Mouse (Mus musculus) CH12.LX (cell line): ENCODE measurements around the gene Kcnk16. TPM values are rescaled to one million over a fixed set of nuclear protein-coding genes. Genes with fewer than 3 reads are reported as not detected.

ENCODE experiments used
- DNase-seq: peaks from one replicate; pipeline ENCODE4 v3.0.0-alpha.2; 2013; ENCODE audit errors: extremely low read depth
- H3K27ac ChIP-seq: 2 replicates; pipeline ENCODE4 v1.5.1; 2012; ENCODE audit warnings: low read depth, mild to moderate bottlenecking, control low read depth, moderate library complexity; ENCODE audit not compliant: insufficient read depth
- H3K27me3 ChIP-seq: replicated peaks from 2 replicates; pipeline ENCODE3; 2012; ENCODE audit warnings: inconsistent platforms
- H3K36me3 ChIP-seq, 2 experiments: replicated peaks in 1 of 2; 2 replicates each; pipeline versions ENCODE3 to v1.6.1; 2012; ENCODE audit warnings: inconsistent platforms in 1 of 2, low read length in 1 of 2, mild to moderate bottlenecking in 1 of 2, mixed read lengths in 1 of 2, moderate library complexity in 1 of 2; ENCODE audit not compliant: control insufficient read depth in 1 of 2, insufficient read depth in 1 of 2
- H3K4me1 ChIP-seq, 2 experiments: 2 replicates each; pipeline ENCODE4 v1.6.1; 2012; ENCODE audit warnings: inconsistent platforms in 1 of 2, moderate library complexity in 1 of 2; ENCODE audit not compliant: insufficient read depth in 2 of 2, control insufficient read depth in 1 of 2
- H3K4me2 ChIP-seq: 2 replicates; pipeline ENCODE4 v1.6.1; 2012; ENCODE audit warnings: low read depth, mild to moderate bottlenecking, control low read depth; ENCODE audit not compliant: poor library complexity, insufficient read depth, severe bottlenecking
- H3K4me3 ChIP-seq, 3 experiments: fragments of 150-350 bp in 1 of 3; sonication (generic) in 1 of 3; replicated peaks in 1 of 3; 2 replicates each; pipeline versions ENCODE3 to v1.5.1; 2011 to 2012; ENCODE audit warnings: low read depth in 2 of 3, low read length in 2 of 3, mild to moderate bottlenecking in 2 of 3, moderate library complexity in 2 of 3, control low read depth in 1 of 3, improper control_type of control experiment in 1 of 3, inconsistent platforms in 1 of 3, mixed read lengths in 1 of 3; ENCODE audit not compliant: poor library complexity in 1 of 3
- H3K79me2 ChIP-seq: replicated peaks from 2 replicates; pipeline ENCODE4 v1.6.1; 2012; ENCODE audit warnings: mild to moderate bottlenecking, moderate library complexity; ENCODE audit not compliant: control insufficient read depth, poor library complexity, insufficient read depth, severe bottlenecking; ENCODE audit errors: extremely low read depth
- H3K9ac ChIP-seq: 2 replicates; pipeline ENCODE4 v1.6.1; 2012; ENCODE audit warnings: low read depth, mild to moderate bottlenecking, control low read depth, moderate library complexity; ENCODE audit not compliant: insufficient read depth
- H3K9me3 ChIP-seq: replicated peaks from 2 replicates; pipeline ENCODE3; 2012; ENCODE audit warnings: low read length, inconsistent platforms, mixed read lengths
- BHLHE40 ChIP-seq: IDR thresholded peaks from 2 replicates; pipeline ENCODE4 v1.6.1; 2011; ENCODE audit warnings: mild to moderate bottlenecking, low read depth, low read length, improper control_type of control experiment
- CHD1 ChIP-seq: IDR thresholded peaks from 2 replicates; pipeline ENCODE4 v1.6.1; 2012; ENCODE audit warnings: low read depth, low read length, improper control_type of control experiment, inconsistent platforms
- CHD2 ChIP-seq: IDR thresholded peaks from 2 replicates; pipeline ENCODE4 v1.6.1; 2011; ENCODE audit warnings: low read length, improper control_type of control experiment
- CTCF ChIP-seq, 2 experiments: IDR thresholded peaks in 1 of 2; conservative IDR thresholded peaks in 1 of 2; 2 replicates each; pipeline ENCODE4 v1.5.1; 2011 to 2012; ENCODE audit warnings: low read depth in 2 of 2, low read length in 2 of 2, improper control_type of control experiment in 1 of 2, inconsistent platforms in 1 of 2, mild to moderate bottlenecking in 1 of 2, moderate library complexity in 1 of 2
- ELF1 ChIP-seq: IDR thresholded peaks from 2 replicates; pipeline ENCODE4 v1.6.1; 2014; ENCODE audit warnings: low read depth, mild to moderate bottlenecking, inconsistent platforms, low read length, improper control_type of control experiment
- EP300 ChIP-seq: IDR thresholded peaks from 2 replicates; pipeline ENCODE4 v1.6.1; 2011; ENCODE audit warnings: low read length, improper control_type of control experiment
- GABPA ChIP-seq: IDR thresholded peaks from 2 replicates; pipeline ENCODE4 v1.6.1; 2012; ENCODE audit warnings: low read depth, low read length, improper control_type of control experiment, inconsistent platforms; ENCODE audit not compliant: insufficient replicate concordance
- HCFC1 ChIP-seq: IDR thresholded peaks from 2 replicates; pipeline ENCODE4 v1.6.1; 2012; ENCODE audit warnings: low read depth, mild to moderate bottlenecking, inconsistent platforms, low read length, improper control_type of control experiment
- JUN ChIP-seq: IDR thresholded peaks from 2 replicates; pipeline ENCODE4 v1.6.1; 2011; ENCODE audit warnings: low read depth, mild to moderate bottlenecking, low read length, improper control_type of control experiment, moderate library complexity; ENCODE audit not compliant: insufficient read depth
- MAX ChIP-seq: IDR thresholded peaks from 2 replicates; pipeline ENCODE4 v1.6.1; 2011; ENCODE audit warnings: low read length, improper control_type of control experiment
- MAZ ChIP-seq: IDR thresholded peaks from 2 replicates; pipeline ENCODE4 v1.6.1; 2012; ENCODE audit warnings: low read depth, mild to moderate bottlenecking, inconsistent platforms, low read length, improper control_type of control experiment, moderate library complexity
- NELFE ChIP-seq: IDR thresholded peaks from 2 replicates; pipeline ENCODE4 v1.6.1; 2011; ENCODE audit warnings: low read depth, low read length, improper control_type of control experiment
- NRF1 ChIP-seq: IDR thresholded peaks from 2 replicates; pipeline ENCODE4 v1.6.1; 2014; ENCODE audit warnings: low read depth, mild to moderate bottlenecking, inconsistent platforms, low read length, improper control_type of control experiment, moderate library complexity
- PAX5 ChIP-seq: IDR thresholded peaks from 2 replicates; pipeline ENCODE4 v1.6.1; 2012; ENCODE audit warnings: low read length, inconsistent platforms, mixed read lengths
- POLR2A ChIP-seq: IDR thresholded peaks from 2 replicates; pipeline ENCODE4 v1.6.1; 2011; ENCODE audit warnings: low read depth, mild to moderate bottlenecking, improper control_type of control experiment, low read length
- RAD21 ChIP-seq: IDR thresholded peaks from 2 replicates; pipeline ENCODE4 v1.6.1; 2011; ENCODE audit warnings: low read depth, mild to moderate bottlenecking, low read length, improper control_type of control experiment, moderate library complexity
- RCOR1 ChIP-seq: conservative IDR thresholded peaks from 2 replicates; pipeline ENCODE4 v1.6.1; 2012; ENCODE audit warnings: low read depth, mild to moderate bottlenecking, inconsistent platforms, low read length, improper control_type of control experiment
- TCF12 ChIP-seq: IDR thresholded peaks from 2 replicates; pipeline ENCODE4 v1.6.1; 2014; ENCODE audit warnings: low read depth, mild to moderate bottlenecking, inconsistent platforms, low read length, improper control_type of control experiment
- UBTF ChIP-seq: IDR thresholded peaks from 2 replicates; pipeline ENCODE4 v1.6.1; 2012; ENCODE audit warnings: low read depth, mild to moderate bottlenecking, inconsistent platforms, low read length, improper control_type of control experiment, moderate library complexity
- USF2 ChIP-seq: conservative IDR thresholded peaks from 2 replicates; pipeline ENCODE4 v1.6.1; 2011; ENCODE audit warnings: low read depth, low read length, improper control_type of control experiment
- ZNF384 ChIP-seq: IDR thresholded peaks from 2 replicates; pipeline ENCODE4 v1.6.1; 2012; ENCODE audit warnings: low read depth, low read length, improper control_type of control experiment, inconsistent platforms
- dilution Hi-C: fragments of 300-500 bp; cut with MboI; formaldehyde crosslinking; loops from 2 replicates; pipeline ENCODE4 v1.14.3; 2020; ENCODE audit warnings: low sequenced_read_pairs; ENCODE audit not compliant: extremely low pct_unique_long_range_greater_than_20kb, extremely low pct_ligation_motif_present
- in situ Hi-C: fragments of 300-500 bp; cut with MboI; formaldehyde crosslinking; loops from 3 replicates; pipeline ENCODE4 v1.14.3; 2019; ENCODE audit warnings: low sequenced_read_pairs, low pct_ligation_motif_present, low pct_unique_long_range_greater_than_20kb, mixed read lengths
- polyA plus RNA-seq: library from polyadenylated mRNA; unstranded; fragments of >175 nt; gene quantifications from 2 replicates; pipeline ENCODE4 v1.2.1, GENCODE M21; 2012; ENCODE audit warnings: low read depth; ENCODE audit not compliant: insufficient read length
- total RNA-seq, 2 experiments: library from RNA; depleted of rRNA; stranded (reverse); fragments of 300-350 nt in 1 of 2; fragments of >200 nt in 1 of 2; gene quantifications; 2 replicates each; pipeline ENCODE4 v1.2.3; 2012 to 2014

Gene Kcnk16
- total and polyA plus RNA-seq, 3 experiments = not detected

DNA sequence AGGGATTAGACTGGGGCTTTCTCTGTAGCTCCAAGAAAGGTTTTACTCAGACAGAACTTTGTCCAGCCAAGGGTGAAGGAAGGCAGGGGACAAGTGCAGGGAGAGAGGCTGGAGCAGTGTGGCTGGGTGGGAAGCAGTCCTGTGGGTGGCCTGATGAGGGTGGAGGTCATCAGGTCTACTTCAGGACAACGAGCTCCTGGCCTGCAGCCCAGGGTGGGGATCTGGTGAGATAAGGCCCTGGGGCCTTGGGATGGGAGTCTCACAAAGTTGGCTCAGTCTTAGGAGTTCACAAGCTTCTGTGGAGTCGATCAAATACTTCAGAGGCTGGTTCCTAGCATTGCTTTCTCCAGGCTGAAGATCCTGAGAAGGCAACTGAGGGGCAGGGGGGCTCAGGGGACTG is 23.7 kb downstream of the Kcnk16 start:
- Histone ChIP-seq H3K9ac (no peak overlapping the region), H3K27me3 (peaks cover 31% of the 10 kb centered on the region), H3K9me3 (peaks cover 7% of the 10 kb centered on the region), H3K27ac (no peak overlapping the region), H3K4me2 (no peak overlapping the region), H3K79me2 (no peaks in the 10 kb centered on the region), H3K36me3 (no peaks in the 10 kb centered on the region), H3K4me1 (no peaks in the 10 kb centered on the region), H3K4me3 (no peak overlapping the region)
- TF ChIP-seq RCOR1 (no peak), TCF12 (no peak), BHLHE40 (no peak), GABPA (no peak), POLR2A (no peak), RAD21 (no peak), ZNF384 (no peak), EP300 (no peak), MAX (no peak), CTCF (conservative IDR thresholded peaks at IDR 0.05 in 1 of 2, IDR thresholded peaks at IDR 0.05 in 1 of 2; ENCODE audit: low read depth in 2 of 2, low read length in 2 of 2) (no peak), CHD2 (no peak), CHD1 (no peak), JUN (no peak)
- dilution Hi-C loops (no loop called here), in situ Hi-C loops (loop anchor here (5.0 to 25.0 kb wide), 3 partner anchors 33 to 533 kb away; no protein-coding TSS in a partner anchor)
- no peak for DNase-seq

DNA sequence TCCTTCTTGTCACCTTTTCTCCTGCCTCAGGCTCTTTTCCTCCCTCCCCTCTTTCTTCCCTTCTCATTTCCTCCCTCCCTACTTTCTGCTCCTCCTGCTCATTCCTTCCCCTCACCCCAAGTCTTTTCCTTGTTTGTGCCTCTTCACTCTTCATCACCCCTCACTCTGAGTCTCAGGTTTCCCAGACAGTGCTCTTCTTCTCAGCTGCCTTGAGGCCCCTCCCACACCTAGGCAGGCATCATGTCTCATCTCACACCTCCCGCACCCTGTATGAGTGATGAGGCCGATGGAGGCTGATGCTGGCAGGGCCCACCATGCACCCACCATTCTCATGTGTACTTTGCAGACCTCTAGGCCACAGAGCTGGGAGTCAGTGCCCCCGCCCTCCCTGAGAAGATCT is 25.8 kb downstream of the Kcnk16 start:
- Histone ChIP-seq H3K36me3 (no peaks in the 10 kb centered on the region), H3K9me3 (peaks cover 11% of the 10 kb centered on the region), H3K27me3 (peaks cover 28% of the 10 kb centered on the region), H3K27ac (no peak overlapping the region), H3K79me2 (no peaks in the 10 kb centered on the region), H3K4me3 (no peak overlapping the region), H3K4me2 (no peak overlapping the region), H3K4me1 (no peaks in the 10 kb centered on the region), H3K9ac (no peak overlapping the region)
- in situ Hi-C loops = loop anchor here (25.0 kb wide), 1 partner anchor 531 kb away; no protein-coding TSS in a partner anchor
- no peak for DNase-seq
- dilution Hi-C loops = no loop called here
- no peak for TF ChIP-seq ELF1
- TF ChIP-seq USF2 = no peak
- no peak for TF ChIP-seq NELFE
- TF ChIP-seq HCFC1 = no peak
- no peak for TF ChIP-seq NRF1
- TF ChIP-seq GABPA = no peak
- TF ChIP-seq CTCF (conservative IDR thresholded peaks at IDR 0.05 in 1 of 2, IDR thresholded peaks at IDR 0.05 in 1 of 2; ENCODE audit: low read depth in 2 of 2, low read length in 2 of 2) = no peak
- no peak for TF ChIP-seq TCF12
- TF ChIP-seq MAZ = no peak
- no peak for TF ChIP-seq PAX5
- TF ChIP-seq UBTF = no peak
